Mouse (Mus musculus): ENCODE results near the gene Lamc3. TPM values are rescaled to one million over a fixed set of nuclear protein-coding genes. Genes with fewer than 3 reads are reported as not detected.

The Lamc3 gene
- total RNA-seq, 2 experiments from 2014 or later, result 5.2 to 5.8 TPM

- DNase-seq (ENCODE audit: low spot score in 2 of 2), result no peak
Observed at GRCm38 (mm10) chr2:31929664-31930063, 42.6 kb downstream of the Lamc3 start.

GRCm38 (mm10) chr2:31934551-31934950 is 47.5 kb downstream of the Lamc3 start:
- DNase-seq (ENCODE audit: low spot score in 2 of 2), result no peak

GRCm38 (mm10) chr2:31935054-31935453 is 48.0 kb downstream of the Lamc3 start:
- DNase-seq (ENCODE audit: low spot score in 2 of 2), result no peak

- DNase-seq (ENCODE audit: low spot score in 2 of 2), result no peak
Observed at GRCm38 (mm10) chr2:31938298-31938697, 51.2 kb downstream of the Lamc3 start.

GRCm38 (mm10) chr2:31943011-31943410 is 55.9 kb downstream of the Lamc3 start:
- no peak for DNase-seq (ENCODE audit: low spot score in 2 of 2)

GRCm38 (mm10) chr2:31945580-31945979 is 58.5 kb downstream of the Lamc3 start:
- no peak for DNase-seq (ENCODE audit: low spot score in 2 of 2)

- no peak for DNase-seq (ENCODE audit: low spot score in 2 of 2)
Observed at GRCm38 (mm10) chr2:31948392-31948791, 61.3 kb downstream of the Lamc3 start.

GRCm38 (mm10) chr2:31948801-31949200 is 61.7 kb downstream of the Lamc3 start:
- no peak for DNase-seq (ENCODE audit: low spot score in 2 of 2)

- peak in 1 of 2 experiments; percentile 38 for DNase-seq (ENCODE audit: low spot score in 2 of 2)
Observed at GRCm38 (mm10) chr2:31950058-31950871, 63.2 kb downstream of the Lamc3 start, which contains the start of gene Aif1l. Gene Aif1l (plus strand): TSS chr2:31950139.

- DNase-seq (ENCODE audit: low spot score in 2 of 2), result no peak
Observed at GRCm38 (mm10) chr2:31950966-31951365, 63.9 kb downstream of the Lamc3 start.

GRCm38 (mm10) chr2:31952236-31952635 is 65.1 kb downstream of the Lamc3 start:
- DNase-seq (ENCODE audit: low spot score in 2 of 2), result no peak

GRCm38 (mm10) chr2:31952725-31953124 is 65.6 kb downstream of the Lamc3 start:
- DNase-seq (ENCODE audit: low spot score in 2 of 2), result no peak

GRCm38 (mm10) chr2:31953687-31954086 is 66.6 kb downstream of the Lamc3 start:
- DNase-seq (ENCODE audit: low spot score in 2 of 2), result no peak

GRCm38 (mm10) chr2:31954779-31955181 is 67.7 kb downstream of the Lamc3 start:
- no peak for DNase-seq (ENCODE audit: low spot score in 2 of 2)

GRCm38 (mm10) chr2:31955686-31956085 is 68.6 kb downstream of the Lamc3 start:
- DNase-seq (ENCODE audit: low spot score in 2 of 2), result no peak

GRCm38 (mm10) chr2:31957211-31957610 is 70.1 kb downstream of the Lamc3 start:
- DNase-seq (ENCODE audit: low spot score in 2 of 2), result no peak

- DNase-seq (ENCODE audit: low spot score in 2 of 2), result no peak
Observed at GRCm38 (mm10) chr2:31960986-31961385, 73.9 kb downstream of the Lamc3 start.

GRCm38 (mm10) chr2:31961791-31962222 is 74.7 kb downstream of the Lamc3 start:
- DNase-seq (ENCODE audit: low spot score in 2 of 2), result no peak

- DNase-seq (ENCODE audit: low spot score in 2 of 2), result peak; percentile 57 to 80
Observed at GRCm38 (mm10) chr2:31962501-31963224, 75.6 kb downstream of the Lamc3 start.

- DNase-seq (ENCODE audit: low spot score in 2 of 2), result no peak
Observed at GRCm38 (mm10) chr2:31963491-31963890, 76.4 kb downstream of the Lamc3 start.

- DNase-seq (ENCODE audit: low spot score in 2 of 2), result no peak
Observed at GRCm38 (mm10) chr2:31964191-31964590, 77.1 kb downstream of the Lamc3 start.

- peak in 1 of 2 experiments; percentile 26 for DNase-seq (ENCODE audit: low spot score in 2 of 2)
Observed at GRCm38 (mm10) chr2:31965110-31965509, 78.0 kb downstream of the Lamc3 start.

All from layer of hippocampus, adult 18-20 months (tissue).